Mouse (Mus musculus): ENCODE data around the gene Lyzl4. TPM values are rescaled to one million over a fixed set of nuclear protein-coding genes. Genes with fewer than 3 reads are reported as not detected.

The Lyzl4 gene
- total RNA-seq (2022): 1 to 10 TPM; 1.2 to 4.4 (median 2.4) TPM

GRCm38 (mm10) chr9:121642001-121642400, at the start of gene Lyzl4:
Lyzl4 (minus strand) TSS chr9:121642096.
- DNase-seq (ENCODE audit: low spot score in 2 of 2): peak; percentile 66 to 70

GRCm38 (mm10) chr9:121690734-121691133, 48.8 kb upstream of the Lyzl4 start:
- DNase-seq (ENCODE audit: low spot score in 2 of 2): no peak

- no peak for DNase-seq (ENCODE audit: low spot score in 2 of 2)
These were observed 48.3 kb upstream of the Lyzl4 start for GRCm38 (mm10) chr9:121690200-121690651.

GRCm38 (mm10) chr9:121684702-121685101, 42.8 kb upstream of the Lyzl4 start:
- no peak for DNase-seq (ENCODE audit: low spot score in 2 of 2)

- no peak for DNase-seq (ENCODE audit: low spot score in 2 of 2)
These were observed 40.3 kb upstream of the Lyzl4 start for GRCm38 (mm10) chr9:121682037-121682680.

- DNase-seq (ENCODE audit: low spot score in 2 of 2): no peak
These were observed 39.3 kb upstream of the Lyzl4 start for GRCm38 (mm10) chr9:121681191-121681590.

- no peak for DNase-seq (ENCODE audit: low spot score in 2 of 2)
These were observed 37.7 kb upstream of the Lyzl4 start for GRCm38 (mm10) chr9:121679549-121679948.

- DNase-seq (ENCODE audit: low spot score in 2 of 2): no peak
These were observed 35.6 kb upstream of the Lyzl4 start for GRCm38 (mm10) chr9:121677476-121677875.

- DNase-seq (ENCODE audit: low spot score in 2 of 2): no peak
These were observed 35.2 kb upstream of the Lyzl4 start for GRCm38 (mm10) chr9:121677069-121677468.

- no peak for DNase-seq (ENCODE audit: low spot score in 2 of 2)
These were observed 33.7 kb upstream of the Lyzl4 start for GRCm38 (mm10) chr9:121675556-121675955.

GRCm38 (mm10) chr9:121675011-121675410, 33.1 kb upstream of the Lyzl4 start:
- DNase-seq (ENCODE audit: low spot score in 2 of 2): no peak

GRCm38 (mm10) chr9:121673716-121674115, 31.8 kb upstream of the Lyzl4 start:
- DNase-seq (ENCODE audit: low spot score in 2 of 2): no peak

- DNase-seq (ENCODE audit: low spot score in 2 of 2): no peak
These were observed 30.4 kb upstream of the Lyzl4 start for GRCm38 (mm10) chr9:121672311-121672710.

GRCm38 (mm10) chr9:121671300-121671699, 29.4 kb upstream of the Lyzl4 start:
- no peak for DNase-seq (ENCODE audit: low spot score in 2 of 2)

GRCm38 (mm10) chr9:121669348-121669791, 27.5 kb upstream of the Lyzl4 start:
- no peak for DNase-seq (ENCODE audit: low spot score in 2 of 2)

GRCm38 (mm10) chr9:121667822-121668221, 25.9 kb upstream of the Lyzl4 start:
- no peak for DNase-seq (ENCODE audit: low spot score in 2 of 2)

GRCm38 (mm10) chr9:121666957-121667630, 25.2 kb upstream of the Lyzl4 start:
- peak in 1 of 2 experiments; percentile 76 for DNase-seq (ENCODE audit: low spot score in 2 of 2)

- peak in 1 of 2 experiments; percentile 78 for DNase-seq (ENCODE audit: low spot score in 2 of 2)
These were observed 22.2 kb upstream of the Lyzl4 start for GRCm38 (mm10) chr9:121664104-121664503.

GRCm38 (mm10) chr9:121663467-121663866, 21.6 kb upstream of the Lyzl4 start:
- DNase-seq (ENCODE audit: low spot score in 2 of 2): peak in 1 of 2 experiments; percentile 70

- DNase-seq (ENCODE audit: low spot score in 2 of 2): no peak
These were observed 17.9 kb upstream of the Lyzl4 start for GRCm38 (mm10) chr9:121659791-121660190.

GRCm38 (mm10) chr9:121658248-121658647, 16.4 kb upstream of the Lyzl4 start:
- no peak for DNase-seq (ENCODE audit: low spot score in 2 of 2)

- no peak for DNase-seq (ENCODE audit: low spot score in 2 of 2)
These were observed 15.2 kb upstream of the Lyzl4 start for GRCm38 (mm10) chr9:121657143-121657542.

- DNase-seq (ENCODE audit: low spot score in 2 of 2): no peak
These were observed 14.4 kb upstream of the Lyzl4 start for GRCm38 (mm10) chr9:121656322-121656721.
